9 mouse cellular contexts compared by ENCODE assay signal in genomic region chr12:31265005-31265721, GRCm38 (mm10). TPM values are rescaled to one million over a fixed set of nuclear protein-coding genes. Genes with fewer than 3 reads are reported as not detected.
A peak's percentile ranks its signal among the peaks of the same experiment; 100 is the strongest.
DNase-seq lines count a peak whose midpoint lies in the region; ATAC-seq and TF ChIP-seq lines count a peak whose summit lies in the region.
"Had no signal": no experiment of that assay in that cellular context is flagged by ENCODE, and none has a peak within 500 bp of the region (broad histone marks: within the 10 kb centered on the region; RNA-seq: fewer than 3 reads in every experiment).

Lamb1 (plus strand) TSS chr12:31265234.

- TF ChIP-seq EP300 in liver, embryonic 14.5 days (IDR thresholded peaks at IDR 0.05; ENCODE audit: low read depth) = no peak

- peak within 1 kb of the TSS; percentile 88 for H3K27ac ChIP-seq in embryonic facial prominence, embryonic 13.5 days
- H3K27ac ChIP-seq in heart, embryonic 13.5 days (replicated peaks) = peak within 1 kb of the TSS; percentile 94
- H3K27ac ChIP-seq in kidney, postnatal 0 days = peak within 1 kb of the TSS; percentile 92
- no peak within 1 kb of the TSS for H3K27ac ChIP-seq in liver, embryonic 14.5 days
- H3K27ac ChIP-seq in neural tube, embryonic 15.5 days (replicated peaks) = peak within 1 kb of the TSS; percentile 41

- peak; percentile 89 for DNase-seq in kidney, postnatal 0 days (ENCODE audit: low spot score)
- DNase-seq in liver, embryonic 14.5 days (ENCODE audit: low read depth in 3 of 3, low spot score in 3 of 3) = no peak
- DNase-seq in T-cell, adult 2 months (ENCODE audit: low spot score) = no peak

- no peak for TF ChIP-seq CTCF in kidney, postnatal 0 days (IDR thresholded peaks at IDR 0.05; ENCODE audit: low read depth)
- no peak for TF ChIP-seq CTCF in liver, embryonic 14.5 days (IDR thresholded peaks at IDR 0.05; ENCODE audit: low read depth)

- no peak for ATAC-seq in erythroblast, adult 5-6 weeks (replicated peaks; ENCODE audit: low FRiP score, poor library complexity, severe bottlenecking)
- ATAC-seq in embryonic facial prominence, embryonic 13.5 days (ENCODE audit: insufficient number of reproducible peaks, insufficient read depth, low FRiP score, low TSS enrichment, low read depth) = peak; percentile 48; the same call in 1 of the 2 replicates
- peak; percentile 45 for ATAC-seq in heart, embryonic 13.5 days (ENCODE audit: extremely low read depth, insufficient number of reproducible peaks, low FRiP score, low TSS enrichment)
- ATAC-seq in kidney, postnatal 0 days (replicated peaks; ENCODE audit: low FRiP score, low read depth) = peak; percentile 50
- no peak for ATAC-seq in liver, embryonic 14.5 days (ENCODE audit: insufficient read depth)
- ATAC-seq in neural tube, embryonic 15.5 days (ENCODE audit: low FRiP score) = peak; percentile 35; the same call in 1 of the 2 replicates

- peaks cover 33% of the 10 kb centered on the region for H3K27me3 ChIP-seq in erythroblast, embryonic 14.5 days (ENCODE audit: control insufficient read depth)
- H3K27me3 ChIP-seq in embryonic facial prominence, embryonic 13.5 days = no peaks in the 10 kb centered on the region; the same call in 1 of the 2 replicates
- no peaks in the 10 kb centered on the region for H3K27me3 ChIP-seq in heart, embryonic 13.5 days (replicated peaks)
- no peaks in the 10 kb centered on the region for H3K27me3 ChIP-seq in kidney, postnatal 0 days (ENCODE audit: insufficient read depth, low read length)
- H3K27me3 ChIP-seq in liver, embryonic 14.5 days (ENCODE audit: control insufficient read depth, insufficient read depth, low read length) = peaks cover 28% of the 10 kb centered on the region
- H3K27me3 ChIP-seq in neural tube, embryonic 15.5 days (replicated peaks) = peaks cover 48% of the 10 kb centered on the region
- H3K27me3 ChIP-seq: CH12.LX had no signal

- H3K4me3 ChIP-seq in erythroblast, embryonic 14.5 days (replicated peaks) = peak within 1 kb of the TSS; percentile 26
- peak within 1 kb of the TSS; percentile 72 for H3K4me3 ChIP-seq in embryonic facial prominence, embryonic 13.5 days
- H3K4me3 ChIP-seq in heart, embryonic 13.5 days = peak within 1 kb of the TSS; percentile 76
- peak within 1 kb of the TSS; percentile 70 for H3K4me3 ChIP-seq in kidney, postnatal 0 days (replicated peaks; ENCODE audit: low read depth, low read length)
- peak within 1 kb of the TSS; percentile 20 to 42 for H3K4me3 ChIP-seq in liver, embryonic 14.5 days (ENCODE audit: insufficient read depth in 1 of 2, low read depth in 2 of 2, low read length in 2 of 2)
- H3K4me3 ChIP-seq in neural tube, embryonic 15.5 days (replicated peaks) = peak within 1 kb of the TSS; percentile 54

- H3K9me3 ChIP-seq in erythroblast, embryonic 14.5 days (ENCODE audit: control insufficient read depth, low read length) = no peaks in the 10 kb centered on the region
- H3K9me3 ChIP-seq in embryonic facial prominence, embryonic 13.5 days = no peaks in the 10 kb centered on the region
- no peaks in the 10 kb centered on the region for H3K9me3 ChIP-seq in heart, embryonic 13.5 days
- no peaks in the 10 kb centered on the region for H3K9me3 ChIP-seq in kidney, postnatal 0 days (replicated peaks; ENCODE audit: low read length)
- H3K9me3 ChIP-seq in liver, embryonic 14.5 days (ENCODE audit: control insufficient read depth, low read length) = no peaks in the 10 kb centered on the region
- no peaks in the 10 kb centered on the region for H3K9me3 ChIP-seq in neural tube, embryonic 15.5 days (replicated peaks)

- H3K4me1 ChIP-seq in erythroblast, embryonic 14.5 days (ENCODE audit: control insufficient read depth) = no peaks in the 10 kb centered on the region
- peaks cover 48% of the 10 kb centered on the region for H3K4me1 ChIP-seq in embryonic facial prominence, embryonic 13.5 days
- H3K4me1 ChIP-seq in heart, embryonic 13.5 days = peaks cover 73% of the 10 kb centered on the region
- H3K4me1 ChIP-seq in kidney, postnatal 0 days (replicated peaks; ENCODE audit: insufficient read depth, low read length) = peaks cover 30% of the 10 kb centered on the region
- H3K4me1 ChIP-seq in liver, embryonic 14.5 days (replicated peaks; ENCODE audit: control insufficient read depth in 2 of 2, insufficient read depth in 2 of 2, low read length in 1 of 2) = no peaks in the 10 kb centered on the region
- peaks cover 26% of the 10 kb centered on the region for H3K4me1 ChIP-seq in neural tube, embryonic 15.5 days

- peak within 1 kb of the TSS; percentile 85 for H3K4me2 ChIP-seq in embryonic facial prominence, embryonic 13.5 days
- H3K4me2 ChIP-seq in heart, embryonic 13.5 days = peak within 1 kb of the TSS; percentile 72
- H3K4me2 ChIP-seq in kidney, postnatal 0 days (ENCODE audit: low read length) = peak within 1 kb of the TSS; percentile 86
- peak within 1 kb of the TSS; percentile 47 for H3K4me2 ChIP-seq in liver, embryonic 14.5 days (ENCODE audit: low read depth)
- peak within 1 kb of the TSS; percentile 97 for H3K4me2 ChIP-seq in neural tube, embryonic 15.5 days

- WGBS in embryonic facial prominence, embryonic 13.5 days = under 1% methylated on average over 37 of the region's 39 CpGs
- under 1% methylated on average over 39 of the region's 39 CpGs for WGBS in heart, embryonic 13.5 days
- under 1% methylated on average over 39 of the region's 39 CpGs for WGBS in kidney, postnatal 0 days
- WGBS in liver, embryonic 14.5 days (ENCODE audit: insufficient replicate concordance) = 2% methylated on average over 38 of the region's 39 CpGs
- under 1% methylated on average over 38 of the region's 39 CpGs for WGBS in neural tube, embryonic 15.5 days

- no peaks in the 10 kb centered on the region for H3K36me3 ChIP-seq in erythroblast, embryonic 14.5 days (ENCODE audit: control insufficient read depth)
- peaks cover 19% of the 10 kb centered on the region for H3K36me3 ChIP-seq in embryonic facial prominence, embryonic 13.5 days
- H3K36me3 ChIP-seq in heart, embryonic 13.5 days = peaks cover 31% of the 10 kb centered on the region
- no peaks in the 10 kb centered on the region for H3K36me3 ChIP-seq in kidney, postnatal 0 days (ENCODE audit: insufficient read depth, low read length)
- H3K36me3 ChIP-seq in liver, embryonic 14.5 days (replicated peaks; ENCODE audit: control insufficient read depth, insufficient read depth, low read depth) = no peaks in the 10 kb centered on the region
- H3K36me3 ChIP-seq in neural tube, embryonic 15.5 days = no peaks in the 10 kb centered on the region

- peak within 1 kb of the TSS; percentile 84 for H3K9ac ChIP-seq in embryonic facial prominence, embryonic 13.5 days
- H3K9ac ChIP-seq in heart, embryonic 13.5 days = peak within 1 kb of the TSS; percentile 95
- peak within 1 kb of the TSS; percentile 85 for H3K9ac ChIP-seq in kidney, postnatal 0 days (ENCODE audit: low read depth, low read length)
- H3K9ac ChIP-seq in liver, embryonic 14.5 days (replicated peaks) = no peak within 1 kb of the TSS
- peak within 1 kb of the TSS; percentile 60 for H3K9ac ChIP-seq in neural tube, embryonic 15.5 days (replicated peaks)

RNA-seq across cellular contexts. Expression of gene Lamb1, which starts in this region (rescaled TPM):
- 0.01 and 0.13 TPM in 2 replicates for polyA plus RNA-seq in erythroblast, embryonic 14.5 days (2012)
- not detected in 2 replicates for total RNA-seq in erythroblast, adult 5-6 weeks (2015; ENCODE audit: low replicate concordance)
- total RNA-seq in erythroblast, adult 5-6 weeks (2017; ENCODE audit: low replicate concordance) = 0.68 and 1.1 TPM in 2 replicates
- 61.9 and 85.0 TPM in 2 replicates for polyA plus RNA-seq in embryonic facial prominence, embryonic 13.5 days (2015; fragmentation: Nextera tagmentation; extraction: Ambion mirVana)
- 90.6 and 91.3 TPM in 2 replicates for polyA plus RNA-seq in heart, embryonic 13.5 days (2015; fragmentation: Nextera tagmentation; extraction: Ambion mirVana)
- polyA plus RNA-seq in kidney, postnatal 0 days (2015; fragmentation: Nextera tagmentation; extraction: Ambion mirVana) = 115 and 128 TPM in 2 replicates
- 1.7 and 2.6 TPM in 2 replicates for polyA plus RNA-seq in liver, embryonic 14.5 days (2012; rRNA removed)
- polyA plus RNA-seq in liver, embryonic 14.5 days (2014; fragmentation: Nextera tagmentation; extraction: Ambion mirVana) = 1.9 and 2.3 TPM in 2 replicates
- 17.4 and 29.1 TPM in 2 replicates for polyA plus RNA-seq in neural tube, embryonic 15.5 days (2015; fragmentation: Nextera tagmentation; extraction: Ambion mirVana)

Comparison
In these comparisons a context has a peak if more than half of its experiments do, and no peak if none do; other contexts are left out.
1. H3K4me3 ChIP-seq: peak in every context shown above with its lines; median percentile 76 in heart, embryonic 13.5 days; 72 in embryonic facial prominence, embryonic 13.5 days; 70 in kidney, postnatal 0 days; 54 in neural tube, embryonic 15.5 days; 31 in liver, embryonic 14.5 days; 26 in erythroblast, embryonic 14.5 days.
2. ATAC-seq: peak in embryonic facial prominence, embryonic 13.5 days (single experiment), heart, embryonic 13.5 days (single experiment), kidney, postnatal 0 days (single experiment) and neural tube, embryonic 15.5 days (single experiment); none in erythroblast, adult 5-6 weeks (single experiment) and liver, embryonic 14.5 days (single experiment).
3. H3K4me2 ChIP-seq: peak in every context shown above with its lines; median percentile 97 in neural tube, embryonic 15.5 days; 86 in kidney, postnatal 0 days; 85 in embryonic facial prominence, embryonic 13.5 days; 72 in heart, embryonic 13.5 days; 47 in liver, embryonic 14.5 days.